Mouse (Mus musculus) spleen, postnatal 4 days (tissue): ENCODE data around the gene Tspan3.
A peak's percentile ranks its signal among the peaks of the same experiment; 100 is the strongest.

ENCODE experiments used
- DNase-seq, 2 experiments: peaks; one replicate each; pipeline ENCODE4 v3.0.0; 2022; ENCODE audit warnings: low spot score in 2 of 2

The Tspan3 gene

GRCm38 (mm10) chr9:56118091-56118490 lies 47.2 kb downstream of the Tspan3 start:
- DNase-seq = no peak

GRCm38 (mm10) chr9:56108174-56108573 lies 57.1 kb downstream of the Tspan3 start:
- peak in 1 of 2 experiments; percentile 38 for DNase-seq

- DNase-seq = no peak
Observed at GRCm38 (mm10) chr9:56107527-56107926, 57.8 kb downstream of the Tspan3 start.

- DNase-seq = no peak
Observed at GRCm38 (mm10) chr9:56106274-56107072, 58.8 kb downstream of the Tspan3 start.

GRCm38 (mm10) chr9:56104921-56105320 lies 60.4 kb downstream of the Tspan3 start:
- no peak for DNase-seq

GRCm38 (mm10) chr9:56101022-56101421 lies 64.3 kb downstream of the Tspan3 start:
- no peak for DNase-seq

GRCm38 (mm10) chr9:56100041-56100522 lies 65.2 kb downstream of the Tspan3 start:
- no peak for DNase-seq

GRCm38 (mm10) chr9:56097584-56098298 lies 67.5 kb downstream of the Tspan3 start:
- no peak for DNase-seq

GRCm38 (mm10) chr9:56092102-56092501 lies 73.2 kb downstream of the Tspan3 start:
- no peak for DNase-seq

GRCm38 (mm10) chr9:56090546-56091225 lies 74.6 kb downstream of the Tspan3 start:
- DNase-seq = no peak

GRCm38 (mm10) chr9:56089778-56090520 lies 75.3 kb downstream of the Tspan3 start, which contains the start of gene Pstpip1:
TSS of gene Pstpip1 (plus strand) at chr9:56089962.
- DNase-seq = peak; percentile 73 to 84

GRCm38 (mm10) chr9:56086524-56086923 lies 78.8 kb downstream of the Tspan3 start:
- no peak for DNase-seq
